Mouse (Mus musculus): ENCODE measurements around the gene Coq8a.

DNA sequence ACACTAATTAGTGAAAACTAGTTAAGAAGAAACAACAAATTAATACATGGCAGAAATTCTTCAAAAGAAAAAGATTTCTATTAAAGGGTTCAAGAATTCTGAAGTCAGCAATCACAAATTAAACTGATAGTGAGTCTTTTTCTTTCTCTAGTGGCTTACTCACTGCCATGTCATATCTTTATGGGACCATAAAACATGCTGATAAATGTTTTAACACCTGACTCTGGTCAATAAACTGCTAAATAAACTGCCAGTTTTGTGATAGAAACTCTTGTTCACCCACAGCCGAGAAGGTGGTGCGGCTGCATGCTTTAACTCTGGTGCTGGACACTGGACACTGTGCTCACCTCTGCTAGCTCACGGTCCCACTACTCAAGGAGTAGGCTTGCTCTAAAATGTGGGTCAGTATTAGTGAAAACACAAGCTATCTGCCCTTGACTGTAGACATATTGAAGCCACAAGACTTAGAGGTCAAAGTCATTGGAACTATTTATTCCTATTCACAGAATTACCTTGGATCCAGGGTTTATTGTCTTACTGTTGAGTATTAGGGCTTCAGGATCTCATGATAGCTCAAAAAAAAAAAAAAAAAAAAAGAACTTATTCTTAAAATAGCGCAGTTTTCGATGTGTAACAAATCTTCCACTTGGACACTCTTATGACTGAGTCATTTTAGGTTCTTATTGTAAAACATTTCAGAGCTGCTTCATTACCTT lies 71.2 kb downstream of the Coq8a start:
- no peak for TF ChIP-seq POLR2A (IDR thresholded peaks at IDR 0.05; ENCODE audit: low read depth, low read length)
- TF ChIP-seq CTCF (conservative IDR thresholded peaks at IDR 0.05; ENCODE audit: insufficient read depth, insufficient read length, low read depth, low read length), result no peak
